Mouse (Mus musculus): ENCODE data around the gene Mamstr. TPM values are rescaled to one million over a fixed set of nuclear protein-coding genes. Genes with fewer than 3 reads are reported as not detected.
"Not testable (repeated sequence)": the region's sequence is repeated elsewhere in the genome, so short reads cannot be mapped to it uniquely, and the experiment has no call there.

Gene Mamstr
- polyA plus RNA-seq, 1 experiment from 2014 or later = 2.8 TPM

DNA sequence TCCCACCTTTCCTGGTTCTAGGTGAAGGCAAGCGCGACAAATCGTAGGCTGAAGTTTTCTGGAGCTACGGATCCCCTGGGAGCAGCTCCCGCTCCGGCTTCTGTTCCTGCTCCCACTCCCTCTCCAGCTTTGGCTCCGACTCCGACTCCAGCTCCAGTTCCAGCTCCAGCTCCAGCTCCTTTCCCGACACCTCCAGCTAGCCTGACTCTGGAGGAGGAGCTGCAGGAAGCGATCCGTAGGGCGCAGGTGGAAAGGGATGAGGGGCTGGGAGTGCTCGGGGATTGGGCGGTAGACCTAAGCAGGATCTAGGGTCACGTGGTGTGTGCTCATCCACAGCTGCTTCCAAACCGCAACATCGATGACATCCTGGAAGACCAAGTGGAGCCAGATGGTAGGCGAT lies 4.4 kb downstream of the Mamstr start:
- Histone ChIP-seq H3K36me3 (ENCODE audit: control insufficient read depth, insufficient read depth) (no peaks in the 10 kb centered on the region), H3K27me3 (replicated peaks; ENCODE audit: control insufficient read depth, insufficient read depth, low read length) (peaks cover 40% of the 10 kb centered on the region; the same call in 1 of the 2 replicates), H3K9ac (ENCODE audit: low read depth, low read length) (peak overlapping the region; percentile 22; the same call in 1 of the 2 replicates), H3K4me3 (ENCODE audit: low read depth, low read length) (peak overlapping the region; percentile 25), H3K4me1 (replicated peaks; ENCODE audit: control insufficient read depth, insufficient read depth, low read length) (no peaks in the 10 kb centered on the region), H3K27ac (ENCODE audit: low read depth, low read length) (peak overlapping the region; percentile 77), H3K9me3 (ENCODE audit: control insufficient read depth) (no peaks in the 10 kb centered on the region), H3K4me2 (replicated peaks; ENCODE audit: low read depth) (peak overlapping the region; percentile 56)
- TF ChIP-seq CTCF (IDR thresholded peaks at IDR 0.05; ENCODE audit: low read depth) = no peak
- no peak for ATAC-seq
- 21% methylated on average over 18 of the region's 18 CpGs for WGBS

DNA sequence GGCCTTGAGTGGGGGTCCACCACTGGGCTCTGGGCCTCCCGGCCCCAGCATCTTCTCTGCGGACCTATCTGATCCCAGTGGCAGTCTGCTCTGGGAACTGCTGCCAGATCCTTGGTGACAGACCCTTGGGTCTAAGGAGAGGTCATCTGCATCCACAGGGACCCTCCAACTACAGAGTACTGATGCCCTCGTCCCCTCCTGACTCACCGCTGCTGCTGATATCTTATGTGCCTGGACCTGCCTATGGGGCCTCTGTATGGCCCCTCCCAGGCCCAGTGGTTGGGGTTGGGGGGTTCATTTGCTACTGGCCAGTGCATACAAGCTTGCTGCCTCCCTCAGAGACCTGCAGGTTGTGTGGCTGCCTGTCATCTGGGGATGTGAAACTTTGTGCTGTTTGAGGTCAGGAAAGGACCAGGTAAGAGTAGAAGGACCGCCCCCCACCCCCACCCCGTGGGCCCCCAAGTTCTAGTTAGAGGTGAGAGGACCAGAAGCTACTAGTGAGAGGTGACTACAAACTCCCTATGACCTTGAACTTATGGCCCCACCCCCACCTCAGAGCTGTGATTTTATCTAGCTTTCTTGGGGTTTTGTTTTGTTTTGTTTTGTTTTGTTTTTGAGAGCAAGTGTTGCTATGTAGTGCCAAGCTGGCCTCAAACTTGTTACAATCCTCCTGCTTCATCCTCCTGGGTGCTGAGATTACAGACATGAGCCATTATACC lies 5.3 kb downstream of the Mamstr start:
- no peak for TF ChIP-seq CTCF (IDR thresholded peaks at IDR 0.05; ENCODE audit: low read depth)
- Histone ChIP-seq H3K4me2 (replicated peaks; ENCODE audit: low read depth) (peak overlapping the region; percentile 56; the same call in 1 of the 2 replicates), H3K4me3 (ENCODE audit: low read depth, low read length) (no peak overlapping the region), H3K27me3 (replicated peaks; ENCODE audit: control insufficient read depth, insufficient read depth, low read length) (peaks cover 33% of the 10 kb centered on the region; the same call in 1 of the 2 replicates), H3K9ac (ENCODE audit: low read depth, low read length) (no peak overlapping the region), H3K27ac (ENCODE audit: low read depth, low read length) (no peak overlapping the region), H3K36me3 (ENCODE audit: control insufficient read depth, insufficient read depth) (no peaks in the 10 kb centered on the region), H3K4me1 (replicated peaks; ENCODE audit: control insufficient read depth, insufficient read depth, low read length) (no peaks in the 10 kb centered on the region), H3K9me3 (ENCODE audit: control insufficient read depth) (no peaks in the 10 kb centered on the region)
- no peak for ATAC-seq
- 74% methylated on average over 6 of the region's 6 CpGs for WGBS

DNA sequence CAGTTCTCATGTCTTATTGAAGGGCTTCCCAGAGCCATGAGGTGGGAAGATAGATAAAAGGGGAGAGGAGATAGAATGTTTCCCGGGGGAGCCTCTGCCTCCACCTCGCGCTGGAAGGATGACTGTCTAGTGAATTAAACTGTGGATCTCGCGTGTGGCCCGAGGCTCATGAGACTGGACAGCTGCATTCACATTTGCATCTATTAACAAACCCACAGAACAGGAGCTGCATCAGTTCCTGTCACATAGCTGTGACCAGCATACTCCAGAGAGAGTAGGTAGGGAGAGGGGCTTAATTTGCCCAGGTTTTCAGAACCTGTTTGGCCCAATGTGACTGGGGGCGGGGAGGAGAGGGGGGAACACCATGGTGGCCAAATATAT lies 5.8 kb downstream of the Mamstr start:
- Histone ChIP-seq H3K9ac (ENCODE audit: low read depth, low read length) (no peak overlapping the region), H3K9me3 (ENCODE audit: control insufficient read depth) (no peaks in the 10 kb centered on the region), H3K4me2 (replicated peaks; ENCODE audit: low read depth) (no peak overlapping the region), H3K27ac (ENCODE audit: low read depth, low read length) (no peak overlapping the region), H3K27me3 (replicated peaks; ENCODE audit: control insufficient read depth, insufficient read depth, low read length) (peaks cover 30% of the 10 kb centered on the region; the same call in 1 of the 2 replicates), H3K36me3 (ENCODE audit: control insufficient read depth, insufficient read depth) (no peaks in the 10 kb centered on the region), H3K4me3 (ENCODE audit: low read depth, low read length) (no peak overlapping the region), H3K4me1 (replicated peaks; ENCODE audit: control insufficient read depth, insufficient read depth, low read length) (no peaks in the 10 kb centered on the region)
- no peak for ATAC-seq
- 84% methylated on average over 7 of the region's 7 CpGs for WGBS
- no peak for TF ChIP-seq CTCF (IDR thresholded peaks at IDR 0.05; ENCODE audit: low read depth)

DNA sequence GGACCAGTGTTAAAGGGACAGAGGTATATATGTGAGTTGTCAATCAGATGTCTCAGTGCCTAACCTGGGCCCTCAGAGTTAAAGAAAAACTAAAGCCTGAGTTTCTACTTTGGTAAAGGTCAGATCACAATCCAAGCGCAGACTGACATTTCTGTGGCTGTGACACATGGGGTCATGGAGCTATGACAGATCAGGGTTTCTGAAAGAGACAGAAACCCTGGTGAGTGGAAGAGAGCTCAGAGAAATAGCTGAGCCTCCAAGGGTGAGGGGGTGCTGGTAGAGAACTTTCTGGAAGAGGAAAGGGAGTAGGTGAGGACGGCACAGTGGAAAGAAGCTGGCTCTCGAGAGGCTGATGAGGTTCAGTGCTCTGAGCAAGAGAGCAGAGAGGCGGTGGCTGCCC lies 6.9 kb downstream of the Mamstr start:
- Histone ChIP-seq H3K4me1 (replicated peaks; ENCODE audit: control insufficient read depth, insufficient read depth, low read length) (no peaks in the 10 kb centered on the region), H3K9me3 (ENCODE audit: control insufficient read depth) (no peaks in the 10 kb centered on the region), H3K4me3 (ENCODE audit: low read depth, low read length) (no peak overlapping the region), H3K27ac (ENCODE audit: low read depth, low read length) (no peak overlapping the region), H3K9ac (ENCODE audit: low read depth, low read length) (no peak overlapping the region), H3K36me3 (ENCODE audit: control insufficient read depth, insufficient read depth) (no peaks in the 10 kb centered on the region), H3K4me2 (replicated peaks; ENCODE audit: low read depth) (no peak overlapping the region), H3K27me3 (replicated peaks; ENCODE audit: control insufficient read depth, insufficient read depth, low read length) (peaks cover 26% of the 10 kb centered on the region; the same call in 1 of the 2 replicates)
- TF ChIP-seq CTCF (IDR thresholded peaks at IDR 0.05; ENCODE audit: low read depth) = no peak
- WGBS = 83% methylated on average over 4 of the region's 4 CpGs
- no peak for ATAC-seq

DNA sequence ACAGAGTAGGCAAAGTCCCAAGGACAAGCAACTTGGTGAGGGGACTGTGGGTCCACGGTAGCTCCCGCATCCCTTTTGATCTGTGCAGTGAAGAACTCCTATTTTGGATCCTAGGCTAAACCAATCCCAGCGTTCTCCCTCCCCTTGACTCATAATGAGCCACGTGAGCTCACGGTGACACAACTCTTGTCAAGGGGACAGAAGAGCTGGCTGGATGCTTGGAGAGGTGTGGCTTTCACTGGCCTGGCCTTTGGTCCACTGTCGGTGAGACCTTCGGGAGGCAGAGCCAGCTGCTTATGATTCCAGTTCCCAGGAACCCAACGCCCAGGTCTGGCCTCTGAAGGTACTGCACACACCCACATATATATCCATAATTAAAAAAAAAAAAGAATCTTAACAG lies 9.6 kb downstream of the Mamstr start:
- no peaks in the 10 kb centered on the region for H3K36me3 ChIP-seq (ENCODE audit: control insufficient read depth, insufficient read depth)
- no peak overlapping the region for H3K4me2 ChIP-seq (replicated peaks; ENCODE audit: low read depth)
- peaks cover 10% of the 10 kb centered on the region; the same call in 1 of the 2 replicates for H3K27me3 ChIP-seq (replicated peaks; ENCODE audit: control insufficient read depth, insufficient read depth, low read length)
- WGBS = 61% methylated on average over 8 of the region's 8 CpGs
- no peak for TF ChIP-seq CTCF (IDR thresholded peaks at IDR 0.05; ENCODE audit: low read depth)
- H3K9me3 ChIP-seq (ENCODE audit: control insufficient read depth) = no peaks in the 10 kb centered on the region
- no peak overlapping the region for H3K4me3 ChIP-seq (ENCODE audit: low read depth, low read length)
- peak; percentile 22; the same call in 1 of the 2 replicates for ATAC-seq
- no peaks in the 10 kb centered on the region for H3K4me1 ChIP-seq (replicated peaks; ENCODE audit: control insufficient read depth, insufficient read depth, low read length)
- no peak overlapping the region for H3K9ac ChIP-seq (ENCODE audit: low read depth, low read length)
- H3K27ac ChIP-seq (ENCODE audit: low read depth, low read length) = no peak overlapping the region

DNA sequence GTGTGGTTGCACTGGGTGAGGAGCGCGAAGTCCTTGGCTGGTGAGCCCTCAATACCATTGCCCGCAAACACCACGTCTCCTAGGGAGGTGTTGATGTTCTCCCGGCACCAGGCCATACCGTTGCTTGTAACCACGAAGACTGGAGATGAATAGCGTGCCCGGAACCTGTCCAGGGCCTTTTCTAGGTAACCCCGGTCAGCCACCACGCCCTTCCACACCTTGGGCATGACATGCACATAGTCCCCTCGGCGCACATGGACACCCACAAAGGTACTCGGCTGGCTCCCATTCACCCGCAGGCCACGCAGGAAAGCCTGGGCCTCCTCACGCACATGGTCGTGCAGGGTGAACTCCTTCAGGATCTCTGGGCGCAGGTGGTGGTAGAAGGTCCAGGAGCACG lies 10.7 kb downstream of the Mamstr start:
- H3K4me3 ChIP-seq (ENCODE audit: low read depth, low read length); H3K4me1 ChIP-seq (replicated peaks; ENCODE audit: control insufficient read depth, insufficient read depth, low read length); H3K27ac ChIP-seq (ENCODE audit: low read depth, low read length); H3K9me3 ChIP-seq (ENCODE audit: control insufficient read depth); H3K4me2 ChIP-seq (replicated peaks; ENCODE audit: low read depth); H3K36me3 ChIP-seq (ENCODE audit: control insufficient read depth, insufficient read depth); ATAC-seq; H3K27me3 ChIP-seq (replicated peaks; ENCODE audit: control insufficient read depth, insufficient read depth, low read length); H3K9ac ChIP-seq (ENCODE audit: low read depth, low read length): not testable (repeated sequence)
- 94% methylated on average over 19 of the region's 20 CpGs for WGBS

Data from intestine, postnatal 0 days (tissue).